Mouse (Mus musculus) cerebellum, postnatal 4 days (tissue): Measurements from ENCODE around the gene Rd3.

Experiments
- DNase-seq, 2 experiments: peaks; one replicate each; pipeline ENCODE4 v3.0.0; 2022; ENCODE audit warnings: low spot score in 2 of 2, mixed read lengths in 1 of 2

The Rd3 gene

DNA sequence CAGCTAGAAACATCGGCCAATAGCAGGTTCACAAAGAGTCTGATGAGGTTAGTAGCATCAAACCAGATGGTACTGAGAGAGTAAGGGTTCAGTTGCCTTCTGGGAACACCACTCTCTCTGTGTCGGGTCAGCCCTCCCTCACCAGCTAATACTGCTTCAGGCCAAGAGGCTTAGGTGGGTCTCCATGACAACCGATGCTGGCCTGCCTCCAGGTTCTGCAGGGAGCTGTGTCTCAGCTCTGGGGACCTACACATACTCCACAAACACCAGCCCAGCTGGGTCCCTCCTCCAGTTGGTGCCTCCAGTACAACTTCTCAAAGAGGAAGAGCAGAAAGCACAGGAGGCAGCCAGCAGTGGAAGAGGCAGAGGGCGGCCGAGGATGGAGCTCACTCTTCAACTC lies at the start of gene Rd3:
TSS of gene Rd3 (plus strand) at position 184 of the 400 bp plus-strand sequence.
- DNase-seq = peak in 1 of 2 experiments; percentile 75

DNA sequence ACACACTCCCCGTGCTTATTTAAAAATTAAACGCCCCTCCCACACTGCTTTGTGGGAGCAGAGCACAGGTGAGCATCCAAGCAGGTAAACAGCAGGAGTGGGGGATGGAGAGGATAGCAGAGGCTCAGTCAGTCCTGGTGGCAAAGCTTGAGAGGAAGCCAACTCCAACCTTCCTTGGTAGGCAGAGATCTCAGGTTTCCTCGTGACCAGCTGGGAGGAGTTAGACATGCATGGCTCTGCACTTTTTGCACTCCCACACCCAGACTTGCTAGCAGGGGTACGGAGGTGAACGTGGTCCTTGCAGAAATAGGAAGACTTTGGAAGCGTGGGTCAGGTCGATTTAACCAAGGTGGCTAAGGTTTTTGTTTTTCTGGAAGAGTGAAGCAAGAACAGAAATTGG lies 48.8 kb upstream of the Rd3 start:
- DNase-seq = no peak

- DNase-seq = no peak
Measured at GRCm38 (mm10) chr1:191929065-191929464, 48.1 kb upstream of the Rd3 start.

DNA sequence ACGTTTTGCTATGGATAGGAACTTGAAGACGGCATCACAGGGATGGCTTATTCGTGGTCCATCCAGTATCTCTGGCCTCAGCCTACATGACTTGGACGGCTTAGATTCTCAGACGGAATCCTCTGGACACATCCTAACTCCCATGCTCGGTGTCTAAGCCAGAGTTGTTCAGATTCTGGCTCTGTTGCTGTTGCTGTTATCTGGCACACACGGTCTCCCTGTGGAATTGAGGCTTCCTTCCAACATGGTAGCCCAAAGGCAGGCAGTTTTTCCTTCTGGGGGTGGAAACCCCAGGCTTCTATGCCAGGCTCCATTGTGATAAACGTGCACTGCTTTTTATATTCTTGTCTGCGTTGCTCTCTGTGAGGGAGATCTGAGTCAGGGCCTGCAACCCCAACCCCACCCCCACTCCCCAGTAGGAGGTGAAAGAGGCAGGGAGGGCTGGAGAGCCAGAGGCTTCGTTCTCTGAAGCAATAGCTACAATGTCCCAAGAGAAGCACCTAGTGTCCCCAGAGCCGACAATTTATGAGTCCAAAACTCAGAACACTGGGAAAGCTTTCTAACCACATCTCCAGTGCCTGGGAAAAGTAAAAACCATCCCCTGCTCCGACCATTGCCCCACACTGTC lies 47.2 kb upstream of the Rd3 start:
- DNase-seq = no peak

- no peak for DNase-seq
Measured at GRCm38 (mm10) chr1:191930525-191931105, 46.6 kb upstream of the Rd3 start.

DNA sequence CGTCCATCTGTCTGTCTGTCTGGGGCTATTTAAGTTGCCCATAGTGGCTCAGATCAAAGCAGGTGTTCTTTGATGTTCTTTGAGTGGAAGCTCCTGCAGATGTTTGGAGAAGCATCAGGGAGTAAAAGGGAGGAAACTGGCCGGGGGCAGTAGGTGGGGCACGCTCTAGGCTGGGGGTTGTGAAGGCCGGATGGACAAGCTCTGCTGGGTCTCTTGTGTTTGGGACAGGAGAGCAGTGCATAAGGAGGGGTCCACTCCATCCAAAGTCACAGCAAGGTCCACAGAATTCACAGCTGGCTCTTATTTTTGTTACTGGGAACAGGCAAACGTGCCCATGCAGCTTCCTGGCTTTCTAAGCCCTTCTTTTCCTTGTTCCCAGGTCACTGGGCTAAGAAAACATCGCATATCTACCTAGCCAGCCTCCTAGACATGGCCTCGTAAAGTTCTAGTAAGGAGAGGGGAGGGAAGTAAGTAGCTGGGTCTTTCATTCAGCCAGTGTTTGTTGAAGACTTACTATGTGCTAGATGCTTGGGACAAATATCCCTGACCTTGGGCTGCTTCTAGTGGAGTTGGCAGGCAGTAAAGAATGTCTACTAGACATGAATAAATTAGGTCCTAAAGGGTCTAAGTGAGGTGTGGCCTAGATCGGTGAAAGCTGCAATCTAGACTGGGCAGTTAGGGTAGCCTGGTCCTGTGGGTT lies 44.7 kb upstream of the Rd3 start:
- no peak for DNase-seq

DNA sequence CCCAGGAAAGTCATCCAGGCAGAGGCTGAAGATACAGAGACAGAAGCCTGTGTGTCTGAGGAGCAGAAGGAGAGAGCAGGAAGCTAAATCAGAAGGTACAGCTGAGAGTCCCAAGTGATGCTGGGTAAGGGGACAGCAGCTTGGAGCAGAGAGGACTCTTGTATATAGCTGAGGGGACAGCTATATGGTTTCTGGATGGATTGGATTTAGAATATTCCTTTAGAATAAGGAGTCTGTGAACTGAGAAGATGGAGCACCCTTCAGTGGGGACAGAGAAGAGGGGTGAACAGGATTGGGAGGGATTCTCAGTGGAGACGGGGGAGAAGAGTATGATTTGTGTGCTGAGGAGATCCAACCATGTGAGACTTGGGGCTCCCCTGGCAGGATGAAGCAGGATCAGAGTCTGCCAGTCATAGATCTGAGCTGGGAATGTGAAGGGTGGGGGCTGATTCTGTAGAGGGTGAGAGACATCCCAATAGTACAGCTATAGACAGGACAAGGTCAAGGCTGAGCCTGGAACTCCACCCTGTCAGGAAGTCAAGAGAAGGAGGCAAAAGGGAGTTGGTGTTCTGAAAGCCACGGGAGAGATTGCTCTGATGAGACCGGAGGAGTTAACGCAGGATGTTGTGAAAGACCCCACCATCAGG lies 44.1 kb upstream of the Rd3 start:
- DNase-seq = no peak

DNA sequence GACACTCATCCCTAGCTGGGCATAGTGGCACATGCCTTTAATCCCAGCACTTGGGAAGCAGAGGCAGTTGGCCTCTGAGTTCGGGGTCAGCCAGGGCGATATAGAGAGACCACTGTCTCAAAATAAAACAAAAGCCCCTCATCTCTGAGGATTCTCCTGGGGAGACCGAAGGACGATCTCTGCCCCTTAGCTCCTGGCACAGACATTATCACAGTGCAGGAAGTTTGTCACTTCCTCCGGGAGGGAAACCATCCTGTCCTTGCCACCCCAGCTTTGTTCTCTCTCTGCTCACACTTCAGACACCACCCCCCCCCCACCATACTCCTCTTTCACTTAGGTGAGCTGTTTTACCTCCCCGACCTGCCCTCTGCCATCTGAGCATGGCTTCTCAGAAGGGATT lies 33.5 kb upstream of the Rd3 start:
- no peak for DNase-seq

GRCm38 (mm10) chr1:191945341-191945740 lies 31.8 kb upstream of the Rd3 start:
- no peak for DNase-seq

- DNase-seq = no peak
Measured at GRCm38 (mm10) chr1:191945756-191946155, 31.4 kb upstream of the Rd3 start.

DNA sequence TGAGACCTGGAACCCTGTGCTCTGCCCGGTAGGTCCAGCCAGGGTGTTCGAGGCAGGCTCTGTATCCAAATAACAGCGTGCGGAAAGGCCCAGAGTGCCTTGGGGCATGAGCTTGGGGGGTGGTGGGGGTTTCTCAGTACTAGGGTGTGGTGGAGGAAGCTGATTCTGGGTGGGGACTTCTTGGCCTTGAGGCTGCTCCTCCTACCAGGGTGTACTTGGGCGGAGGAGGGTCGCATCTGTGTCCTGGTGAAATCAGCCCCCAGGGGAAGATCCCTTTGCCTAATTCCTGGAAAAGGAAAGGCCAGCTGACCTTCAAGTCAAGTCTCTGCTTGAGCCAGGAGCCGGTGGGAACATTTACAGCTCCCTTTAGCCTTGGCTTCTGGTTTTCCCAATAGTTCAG lies 30.9 kb upstream of the Rd3 start:
- DNase-seq = no peak

GRCm38 (mm10) chr1:191946835-191947234 lies 30.3 kb upstream of the Rd3 start:
- DNase-seq = no peak

- DNase-seq = no peak
Measured at GRCm38 (mm10) chr1:191947796-191948195, 29.4 kb upstream of the Rd3 start.

DNA sequence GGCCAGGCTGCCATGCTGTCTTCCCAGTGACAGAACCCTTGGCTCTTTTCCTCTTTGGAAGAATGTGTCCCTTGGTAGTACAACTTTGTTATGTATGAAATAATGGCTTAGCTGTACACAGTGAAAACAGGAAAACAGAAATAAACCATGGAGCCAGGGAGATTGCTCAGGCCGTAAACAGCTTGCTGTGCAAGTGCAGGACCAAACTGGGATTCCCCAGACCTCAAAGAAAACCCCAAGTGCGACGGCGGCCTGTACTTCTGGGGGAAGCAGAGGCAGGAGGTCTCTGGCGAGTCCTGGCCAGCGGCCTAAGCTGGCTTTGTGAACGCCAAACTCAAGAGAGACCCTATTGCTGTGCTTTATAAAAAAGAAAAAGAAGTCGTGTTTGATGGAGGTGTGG lies 28.6 kb upstream of the Rd3 start:
- DNase-seq = no peak

DNA sequence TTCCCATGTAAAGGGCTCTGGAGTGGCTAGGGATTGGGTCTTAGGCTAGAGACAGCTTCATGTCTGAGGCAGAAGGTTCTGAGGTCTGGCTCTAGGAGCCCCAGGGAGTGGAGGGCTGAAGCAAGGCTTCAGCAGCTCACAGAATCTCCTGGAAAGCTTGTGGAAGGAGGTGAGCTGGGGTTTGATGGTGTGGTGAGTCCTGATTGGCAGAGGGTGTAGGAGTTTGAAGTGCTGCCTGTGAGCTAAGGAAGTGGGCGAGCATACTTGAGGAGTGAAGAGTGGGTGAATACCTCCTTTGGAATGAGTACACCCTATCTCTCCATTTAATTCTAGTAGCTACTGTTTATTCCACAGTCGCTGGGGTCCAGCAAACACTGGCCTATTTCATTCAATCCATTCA lies 26.6 kb upstream of the Rd3 start:
- DNase-seq = no peak

DNA sequence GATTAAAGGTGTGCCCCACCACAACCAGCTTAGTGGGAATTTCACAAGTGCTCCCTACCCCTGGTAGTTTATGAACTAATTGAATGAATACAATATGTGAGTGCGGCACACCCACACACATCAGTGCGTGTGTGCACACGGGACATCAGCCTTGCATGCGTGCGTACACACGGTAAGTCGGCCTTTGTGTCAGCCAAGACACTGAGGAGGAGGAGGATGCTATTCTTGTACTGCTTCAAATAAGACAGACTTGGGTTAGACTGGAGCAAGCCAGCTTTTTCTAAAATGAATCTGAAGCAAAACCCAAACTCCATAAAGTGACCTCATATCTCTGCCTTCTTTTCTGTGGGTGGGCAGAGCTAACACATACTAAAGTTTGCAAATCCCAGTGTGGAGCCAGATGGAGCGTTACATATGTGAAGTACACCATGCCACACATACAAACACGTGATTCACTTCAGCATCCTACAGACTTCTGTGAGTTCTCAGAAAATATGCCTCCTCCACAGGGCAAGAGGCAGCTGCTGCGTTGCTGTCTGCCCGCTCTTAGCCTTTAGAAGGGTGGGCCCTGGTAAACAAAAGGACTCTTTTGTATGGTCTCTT lies 24.3 kb upstream of the Rd3 start:
- DNase-seq = no peak

GRCm38 (mm10) chr1:191955101-191955500 lies 22.1 kb upstream of the Rd3 start:
- no peak for DNase-seq

- no peak for DNase-seq
Measured at GRCm38 (mm10) chr1:191956261-191956660, 20.9 kb upstream of the Rd3 start.

- DNase-seq = no peak
Measured at GRCm38 (mm10) chr1:191956871-191957270, 20.3 kb upstream of the Rd3 start.

- DNase-seq = no peak
Measured at GRCm38 (mm10) chr1:191957321-191957720, 19.8 kb upstream of the Rd3 start.

DNA sequence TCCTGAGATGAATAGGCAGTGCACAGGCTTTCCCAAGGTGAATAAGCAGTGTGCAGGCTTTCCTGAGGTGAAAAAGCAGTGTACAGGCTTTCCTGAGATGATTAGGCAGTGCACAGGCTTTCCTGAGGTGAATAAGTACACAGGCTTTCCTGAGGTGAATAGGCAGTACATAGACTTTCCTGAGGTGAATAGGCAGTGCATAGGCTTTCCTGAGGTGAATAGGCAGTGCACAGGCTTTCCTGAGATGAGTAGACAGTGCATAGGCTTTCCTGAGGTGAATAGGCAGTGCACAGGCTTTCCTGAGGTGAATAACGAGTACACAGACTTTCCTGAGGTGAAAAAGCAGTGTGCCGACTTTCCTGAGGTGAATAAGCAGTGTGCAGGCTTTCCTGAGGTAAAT lies 16.2 kb upstream of the Rd3 start:
- no peak for DNase-seq

- no peak for DNase-seq
Measured at GRCm38 (mm10) chr1:191963413-191963812, 13.8 kb upstream of the Rd3 start.
